Mouse (Mus musculus) B cell, adult 67 days (primary cell): Measurements from ENCODE around the gene Gar1. TPM values are rescaled to one million over a fixed set of nuclear protein-coding genes. Genes with fewer than 3 reads are reported as not detected.

ENCODE experiments used
- total RNA-seq, 2 experiments: library from RNA; stranded (reverse); gene quantifications; 4 replicates each; pipeline ENCODE4 v1.2.4; 2023

Gar1 gene
- 10 to 100 TPM; 61.0 to 72.0 TPM for total RNA-seq

GRCm38 (mm10) chr3:129831035-129831568 is at the start of gene Gar1:
TSS of gene Gar1 (minus strand) at chr3:129831396.

GRCm38 (mm10) chr3:129878405-129879021 is 47.3 kb upstream of the Gar1 start, which contains the start of gene Pla2g12a:
TSS of gene Pla2g12a (plus strand) at chr3:129878606.

GRCm38 (mm10) chr3:129835388-129835934 is 4.3 kb upstream of the Gar1 start, which contains the start of gene Cfi:
TSS of gene Cfi (plus strand) at chr3:129835884.

GRCm38 (mm10) chr3:129822206-129822775 is 8.9 kb downstream of the Gar1 start, which contains the start of gene Rrh:
TSS of gene Rrh (minus strand) at chr3:129822587.

GRCm38 (mm10) chr3:129803765-129804164 is 27.4 kb downstream of the Gar1 start, which contains the start of gene Lrit3:
TSS of gene Lrit3 (minus strand) at chr3:129804030.

Other genes with a start within 250 kb of the Gar1 start
- gene Egf, start 76.1 kb downstream of the Gar1 start, total RNA-seq, result 1 to 10 TPM; 2.3 to 6.2 TPM
- not detected for gene Lrit3, start 27.4 kb downstream of the Gar1 start, total RNA-seq
- gene Rrh, start 8.8 kb downstream of the Gar1 start, total RNA-seq, result 1 to 10 TPM; 2.7 to 3.8 TPM
- not detected for gene Cfi, start 4.5 kb upstream of the Gar1 start, total RNA-seq
- 10 to 100 TPM; 12.2 to 13.2 TPM for gene Pla2g12a, start 47.2 kb upstream of the Gar1 start, total RNA-seq
- gene Casp6, start 70.0 kb upstream of the Gar1 start, total RNA-seq, result 10 to 100 TPM; 23.1 to 29.0 TPM
- gene Mcub, start 138.8 kb upstream of the Gar1 start, total RNA-seq, result not detected
- gene Sec24b, start 230.2 kb upstream of the Gar1 start, total RNA-seq, result 100 to 1,000 TPM; 108 to 140 TPM